Mouse (Mus musculus) erythroblast, adult 5-6 weeks (primary cell): ENCODE results near the gene Cdh26. TPM values are rescaled to one million over a fixed set of nuclear protein-coding genes. Genes with fewer than 3 reads are reported as not detected.

Experiments used
- ATAC-seq: replicated peaks from 2 replicates; pipeline ENCODE4 v1.8.0; 2016; ENCODE audit warnings: moderate number of reproducible peaks, mild to moderate bottlenecking, moderate TSS enrichment, inconsistent platforms; ENCODE audit not compliant: poor library complexity, low FRiP score, severe bottlenecking
- total RNA-seq, 2 experiments: library from RNA; stranded (forward) in 1 of 2; stranded (reverse) in 1 of 2; fragments of 150-400 nt in 1 of 2; fragments of 200-764, 138-1000 nt in 1 of 2; gene quantifications; 2 replicates each; pipeline versions ENCODE4 v1.2.3 to v1.2.4; 2015 to 2017; ENCODE audit warnings: low replicate concordance in 2 of 2

Cdh26 gene
- total RNA-seq, 2 experiments from 2014 or later = not detected

DNA sequence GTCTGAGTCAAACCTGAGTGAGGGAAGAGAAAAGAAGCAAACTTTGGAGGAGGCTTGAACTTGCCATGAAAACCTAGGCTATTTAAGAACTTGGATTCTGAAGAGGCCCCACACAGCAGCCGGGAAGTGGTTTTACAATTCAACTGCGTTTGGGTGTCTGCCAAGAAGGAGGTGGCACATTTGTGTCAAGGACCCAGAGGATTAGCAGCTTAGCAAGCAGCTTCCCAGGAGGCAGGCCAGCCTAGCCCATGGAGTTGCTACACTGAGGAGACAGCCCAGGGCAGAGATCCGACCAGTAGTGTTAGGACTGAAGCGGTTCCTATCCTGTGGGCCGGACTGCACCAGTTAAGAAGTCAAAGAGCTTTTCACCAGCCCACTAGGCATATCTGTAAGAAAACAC, 68.1 kb downstream of the Cdh26 start:
- ATAC-seq = no peak

DNA sequence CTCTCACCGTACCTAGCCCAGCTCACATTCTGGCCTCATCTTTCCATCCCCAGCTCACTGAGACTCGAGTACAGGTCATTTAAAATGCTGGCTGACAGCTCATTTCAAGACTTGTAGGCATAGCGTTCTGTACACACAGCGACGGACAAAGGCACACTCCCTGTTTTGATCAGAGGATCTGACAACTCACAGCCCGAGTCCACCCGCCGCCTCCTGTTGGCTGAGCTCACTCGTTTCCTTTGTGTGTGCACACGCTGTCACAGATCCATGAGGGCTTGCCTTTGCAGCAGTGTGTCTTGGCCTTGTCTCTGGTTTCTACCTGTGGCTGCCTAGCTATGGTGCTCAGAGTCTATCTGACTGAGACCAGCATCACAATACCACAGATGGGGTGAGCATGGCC, 72.1 kb downstream of the Cdh26 start:
- no peak for ATAC-seq

DNA sequence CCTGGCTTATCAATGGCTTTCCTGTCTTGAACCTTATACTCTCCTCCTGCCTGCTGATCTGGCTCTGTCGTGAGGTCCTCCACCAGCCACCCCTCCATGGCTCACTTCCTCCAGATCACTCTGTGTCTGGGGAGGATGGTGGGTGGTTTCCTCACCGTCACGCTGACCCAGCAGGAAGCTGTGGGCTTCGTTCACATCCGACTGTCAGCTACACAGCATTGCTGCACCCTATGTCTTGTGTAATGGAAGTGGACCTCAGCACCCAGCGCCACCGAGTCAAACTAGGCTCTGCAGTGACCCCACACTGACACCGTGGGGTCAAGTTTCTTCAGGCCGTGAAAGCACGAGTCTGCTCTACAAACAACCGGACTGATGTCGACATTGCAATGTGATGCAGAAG, 75.7 kb downstream of the Cdh26 start:
- ATAC-seq = no peak

- 0 out of 2 replicates have a peak, but pooled peaks have one; percentile 64 for ATAC-seq
Observed at GRCm38 (mm10) chr2:178507379-178508014, 77.2 kb downstream of the Cdh26 start.

DNA sequence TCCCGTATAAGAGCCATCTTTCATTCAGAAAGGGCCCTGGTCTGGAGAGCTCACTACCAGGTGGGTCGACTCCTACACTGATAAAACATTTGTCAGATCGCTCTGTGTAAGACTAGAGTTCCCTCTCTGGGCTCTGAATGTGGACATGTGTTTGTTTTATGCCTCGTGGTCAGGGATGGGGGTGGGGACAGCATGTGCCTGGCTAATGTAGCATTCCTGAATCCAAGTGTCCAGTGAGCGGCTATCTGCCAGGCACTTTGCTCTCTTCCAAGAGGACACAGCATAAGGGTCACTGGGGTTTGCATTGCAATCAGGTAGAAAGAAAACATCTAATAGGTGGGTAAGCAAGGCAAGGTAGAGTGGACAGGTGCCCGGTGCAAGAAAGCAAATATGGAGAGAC, 77.9 kb downstream of the Cdh26 start:
- ATAC-seq = no peak

DNA sequence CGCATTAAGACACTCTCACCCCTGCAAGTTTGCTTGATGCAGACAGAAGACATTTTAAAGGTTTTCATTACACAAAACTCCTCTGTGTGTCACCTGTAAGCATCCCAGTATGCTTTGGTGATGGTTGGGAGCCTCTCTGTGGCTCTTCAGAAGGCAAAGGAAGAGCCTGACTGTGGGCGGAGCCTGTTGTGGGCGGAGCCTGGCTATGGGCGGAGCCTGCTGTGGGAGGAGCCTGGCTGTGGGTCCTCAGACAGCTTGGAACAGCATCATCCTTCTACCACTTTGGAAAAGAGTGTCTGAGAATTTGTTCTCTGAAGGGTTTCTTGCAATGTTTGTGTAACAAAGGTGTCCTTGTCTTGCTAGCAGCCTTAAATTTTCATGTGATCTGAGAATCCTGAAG, 82.7 kb downstream of the Cdh26 start:
- ATAC-seq = no peak

- no peak for ATAC-seq
Observed at GRCm38 (mm10) chr2:178513636-178514071, 83.3 kb downstream of the Cdh26 start.

GRCm38 (mm10) chr2:178516421-178516820, 86.1 kb downstream of the Cdh26 start:
- ATAC-seq = no peak

GRCm38 (mm10) chr2:178516941-178517340, 86.6 kb downstream of the Cdh26 start:
- no peak for ATAC-seq

GRCm38 (mm10) chr2:178519321-178519720, 89.0 kb downstream of the Cdh26 start:
- no peak for ATAC-seq

DNA sequence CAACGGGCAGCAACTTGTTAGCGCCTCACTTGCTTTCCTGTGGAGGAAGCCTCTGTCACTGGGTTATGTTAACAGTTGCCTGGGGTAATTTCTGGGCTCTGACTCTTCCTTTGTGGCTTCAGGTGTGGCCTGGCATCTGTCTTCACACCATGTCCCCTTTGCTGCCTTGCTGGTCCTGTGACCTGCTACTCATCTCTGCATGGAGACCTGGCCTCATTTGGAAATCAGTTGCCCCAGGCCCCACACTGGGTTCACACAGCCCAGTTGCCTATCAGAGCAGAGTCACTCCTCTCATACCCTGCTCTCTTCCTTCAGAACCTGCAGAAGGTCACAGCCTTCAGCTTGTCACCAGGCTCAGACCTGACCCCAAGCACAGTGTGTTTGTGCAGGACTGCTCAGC, 89.9 kb downstream of the Cdh26 start:
- ATAC-seq = no peak

DNA sequence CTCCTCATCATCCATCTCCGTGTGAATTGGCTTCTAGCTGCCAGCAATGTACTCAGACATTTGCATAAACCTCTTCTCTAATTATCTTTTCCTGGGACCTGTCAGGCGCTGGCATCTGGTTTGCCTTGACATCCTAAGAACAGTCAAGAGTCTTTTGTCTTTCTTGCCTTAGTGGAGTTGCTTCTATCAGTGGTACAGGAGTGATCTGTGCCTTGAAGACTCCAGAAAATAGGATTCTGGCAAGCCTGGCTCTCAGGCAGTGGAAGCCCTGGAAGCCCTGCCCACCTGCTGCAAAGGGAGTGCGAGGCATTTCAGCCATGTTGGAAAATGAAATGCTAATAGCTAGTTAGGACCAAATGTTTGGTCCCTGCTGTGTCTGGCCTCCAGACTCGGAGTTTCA, 92.0 kb downstream of the Cdh26 start:
- no peak for ATAC-seq

- ATAC-seq = no peak
Observed at GRCm38 (mm10) chr2:178522786-178523185, 92.5 kb downstream of the Cdh26 start.

DNA sequence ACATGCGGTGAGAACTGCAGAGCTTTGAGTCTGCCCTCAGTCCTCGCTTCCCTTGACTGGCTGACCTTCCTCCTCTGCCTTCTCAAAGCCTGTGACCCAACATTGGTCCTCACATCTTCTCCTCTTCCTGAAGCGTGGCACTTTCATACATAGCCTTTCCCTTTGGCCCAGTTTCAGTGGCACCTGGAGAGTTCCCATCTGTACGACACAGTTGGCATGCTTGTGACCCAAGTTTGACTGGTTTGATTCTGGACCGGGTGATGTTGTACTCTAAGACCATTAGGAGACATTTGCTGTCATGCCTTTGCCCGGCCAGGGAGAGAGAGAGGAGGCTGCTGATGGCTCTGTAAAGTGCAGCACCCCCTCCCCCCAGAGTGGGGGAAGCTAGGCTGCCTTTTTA, 96.4 kb downstream of the Cdh26 start:
- no peak for ATAC-seq

- no peak for ATAC-seq
Observed at GRCm38 (mm10) chr2:178531226-178531625, 100.9 kb downstream of the Cdh26 start.

- ATAC-seq = no peak
Observed at GRCm38 (mm10) chr2:178536574-178536973, 106.2 kb downstream of the Cdh26 start.

Other genes with a start within 250 kb of the Cdh26 start
- gene Sycp2, start 22.8 kb upstream of the Cdh26 start, total RNA-seq (2015; ENCODE audit: low replicate concordance) = 0.38 TPM in 1 of 2 replicates, not detected in the other
- gene Sycp2, start 22.8 kb upstream of the Cdh26 start, total RNA-seq (2017; ENCODE audit: low replicate concordance) = 0.51 and 0.98 TPM in 2 replicates
- gene Ppp1r3d, start 16.1 kb upstream of the Cdh26 start, total RNA-seq (2015; ENCODE audit: low replicate concordance) = 0.42 and 1.5 TPM in 2 replicates
- 0.70 and 2.0 TPM in 2 replicates for gene Ppp1r3d, start 16.1 kb upstream of the Cdh26 start, total RNA-seq (2017; ENCODE audit: low replicate concordance)
- 2.1 TPM in 2 replicates for gene Fam217b, start 16.0 kb upstream of the Cdh26 start, total RNA-seq (2015; ENCODE audit: low replicate concordance)
- gene Fam217b, start 16.0 kb upstream of the Cdh26 start, total RNA-seq (2017; ENCODE audit: low replicate concordance) = 1.3 and 1.4 TPM in 2 replicates